Mouse (Mus musculus): ENCODE results near the gene Marveld3. TPM values are rescaled to one million over a fixed set of nuclear protein-coding genes. Genes with fewer than 3 reads are reported as not detected.

The Marveld3 gene
- polyA plus RNA-seq, 1 experiment from 2014 or later, result 2.2 TPM

- Histone ChIP-seq H3K9me3 (no peaks in the 10 kb centered on the region), H3K27me3 (peaks cover 18% of the 10 kb centered on the region), H3K36me3 (peaks cover 15% of the 10 kb centered on the region), H3K27ac (no peak overlapping the region), H3K4me3 (no peak overlapping the region), H3K9ac (no peak overlapping the region), H3K4me2 (replicated peaks) (no peak overlapping the region), H3K4me1 (peaks cover 13% of the 10 kb centered on the region; the same call in 1 of the 2 replicates)
- no peak for ATAC-seq (ENCODE audit: insufficient number of reproducible peaks, insufficient read depth, low FRiP score, low TSS enrichment)
- WGBS, result 71% methylated on average over 9 of the region's 9 CpGs
Observed at GRCm38 (mm10) chr8:109945153-109945632, 16.8 kb downstream of the Marveld3 start.

GRCm38 (mm10) chr8:109941606-109942360, 20.2 kb downstream of the Marveld3 start:
- H3K36me3 ChIP-seq, result peaks cover 43% of the 10 kb centered on the region
- no peak overlapping the region for H3K4me3 ChIP-seq

GRCm38 (mm10) chr8:109920406-109921390, 41.3 kb downstream of the Marveld3 start:
- no peak overlapping the region for H3K4me2 ChIP-seq (replicated peaks)
- H3K4me1 ChIP-seq, result no peaks in the 10 kb centered on the region
- 84% methylated on average over 8 of the region's 8 CpGs for WGBS
- H3K4me3 ChIP-seq, result no peak overlapping the region
- H3K9ac ChIP-seq, result no peak overlapping the region
- H3K9me3 ChIP-seq, result no peaks in the 10 kb centered on the region
- ATAC-seq (ENCODE audit: insufficient number of reproducible peaks, insufficient read depth, low FRiP score, low TSS enrichment), result no peak
- no peak overlapping the region for H3K27ac ChIP-seq
- H3K27me3 ChIP-seq, result no peaks in the 10 kb centered on the region
- H3K36me3 ChIP-seq, result peaks cover 39% of the 10 kb centered on the region

More at GRCm38 (mm10) chr8:109941606-109942360, 20.2 kb downstream of the Marveld3 start:
- Histone ChIP-seq H3K4me2 (replicated peaks) (no peak overlapping the region), H3K9me3 (no peaks in the 10 kb centered on the region), H3K9ac (no peak overlapping the region), H3K27ac (no peak overlapping the region), H3K27me3 (no peaks in the 10 kb centered on the region), H3K4me1 (no peaks in the 10 kb centered on the region)
- no peak for ATAC-seq (ENCODE audit: insufficient number of reproducible peaks, insufficient read depth, low FRiP score, low TSS enrichment)
- WGBS, result 84% methylated on average over 2 of the region's 2 CpGs

GRCm38 (mm10) chr8:109917277-109917676, 44.7 kb downstream of the Marveld3 start:
- no peaks in the 10 kb centered on the region for H3K9me3 ChIP-seq
- H3K4me2 ChIP-seq (replicated peaks), result no peak overlapping the region
- H3K4me3 ChIP-seq, result no peak overlapping the region
- no peaks in the 10 kb centered on the region for H3K27me3 ChIP-seq
- H3K36me3 ChIP-seq, result peaks cover 54% of the 10 kb centered on the region
- no peak overlapping the region for H3K27ac ChIP-seq
- H3K9ac ChIP-seq, result no peak overlapping the region
- WGBS, result 56% methylated on average over 4 of the region's 4 CpGs
- no peak for ATAC-seq (ENCODE audit: insufficient number of reproducible peaks, insufficient read depth, low FRiP score, low TSS enrichment)
- H3K4me1 ChIP-seq, result no peaks in the 10 kb centered on the region

GRCm38 (mm10) chr8:109907376-109907775, 54.6 kb downstream of the Marveld3 start:
- Histone ChIP-seq H3K4me3 (no peak overlapping the region), H3K4me2 (replicated peaks) (no peak overlapping the region), H3K9ac (no peak overlapping the region), H3K27ac (no peak overlapping the region), H3K4me1 (no peaks in the 10 kb centered on the region), H3K9me3 (no peaks in the 10 kb centered on the region), H3K27me3 (no peaks in the 10 kb centered on the region), H3K36me3 (peaks cover 37% of the 10 kb centered on the region)
- WGBS, result 94% methylated on average over 4 of the region's 4 CpGs
- ATAC-seq (ENCODE audit: insufficient number of reproducible peaks, insufficient read depth, low FRiP score, low TSS enrichment), result no peak

- ATAC-seq (ENCODE audit: insufficient number of reproducible peaks, insufficient read depth, low FRiP score, low TSS enrichment), result no peak
- no peak overlapping the region for H3K4me3 ChIP-seq
- H3K27me3 ChIP-seq, result no peaks in the 10 kb centered on the region
- WGBS, result 98% methylated on average over 3 of the region's 3 CpGs
- no peak overlapping the region for H3K27ac ChIP-seq
- H3K4me1 ChIP-seq, result no peaks in the 10 kb centered on the region
- H3K9ac ChIP-seq, result no peak overlapping the region
- no peaks in the 10 kb centered on the region for H3K9me3 ChIP-seq
- H3K4me2 ChIP-seq (replicated peaks), result no peak overlapping the region
- peaks cover 32% of the 10 kb centered on the region for H3K36me3 ChIP-seq
Observed at GRCm38 (mm10) chr8:109906907-109907306, 55.1 kb downstream of the Marveld3 start.

- Histone ChIP-seq H3K27me3 (no peaks in the 10 kb centered on the region), H3K27ac (no peak overlapping the region), H3K9ac (no peak overlapping the region), H3K4me1 (no peaks in the 10 kb centered on the region), H3K36me3 (peaks cover 29% of the 10 kb centered on the region), H3K4me3 (no peak overlapping the region), H3K9me3 (no peaks in the 10 kb centered on the region), H3K4me2 (replicated peaks) (no peak overlapping the region)
- 89% methylated on average over 1 of the region's 1 CpGs for WGBS
- no peak for ATAC-seq (ENCODE audit: insufficient number of reproducible peaks, insufficient read depth, low FRiP score, low TSS enrichment)
Observed at GRCm38 (mm10) chr8:109904928-109905668, 56.9 kb downstream of the Marveld3 start.

- H3K9ac ChIP-seq, result no peak overlapping the region
- peaks cover 18% of the 10 kb centered on the region for H3K36me3 ChIP-seq
- H3K27ac ChIP-seq, result no peak overlapping the region
- no peak for ATAC-seq (ENCODE audit: insufficient number of reproducible peaks, insufficient read depth, low FRiP score, low TSS enrichment)
- WGBS, result 70% methylated on average over 10 of the region's 10 CpGs
- no peaks in the 10 kb centered on the region for H3K9me3 ChIP-seq
- H3K4me1 ChIP-seq, result no peaks in the 10 kb centered on the region
- no peak overlapping the region for H3K4me2 ChIP-seq (replicated peaks)
- no peaks in the 10 kb centered on the region for H3K27me3 ChIP-seq
- no peak overlapping the region for H3K4me3 ChIP-seq
Observed at GRCm38 (mm10) chr8:109903909-109904469, 58.0 kb downstream of the Marveld3 start.

- no peak overlapping the region for H3K9ac ChIP-seq
- H3K4me2 ChIP-seq (replicated peaks), result no peak overlapping the region
- no peak for ATAC-seq (ENCODE audit: insufficient number of reproducible peaks, insufficient read depth, low FRiP score, low TSS enrichment)
Observed at GRCm38 (mm10) chr8:109902379-109902778, 59.6 kb downstream of the Marveld3 start.

More at GRCm38 (mm10) chr8:109902379-109902778, 59.6 kb downstream of the Marveld3 start:
- Histone ChIP-seq H3K4me1 (no peaks in the 10 kb centered on the region), H3K36me3 (peaks cover 6% of the 10 kb centered on the region; the same call in 1 of the 2 replicates), H3K27me3 (no peaks in the 10 kb centered on the region), H3K27ac (no peak overlapping the region), H3K4me3 (no peak overlapping the region), H3K9me3 (no peaks in the 10 kb centered on the region)

Measured in embryonic facial prominence, embryonic 12.5 days (tissue).